Mouse (Mus musculus): ENCODE measurements at regions not wholly inside any gene's neighbourhood (a gene's known extent, or its start where the extent isn't known, plus 50 kb on each side); places are given as distances from the start of the nearest gene placed in this dataset.

DNA sequence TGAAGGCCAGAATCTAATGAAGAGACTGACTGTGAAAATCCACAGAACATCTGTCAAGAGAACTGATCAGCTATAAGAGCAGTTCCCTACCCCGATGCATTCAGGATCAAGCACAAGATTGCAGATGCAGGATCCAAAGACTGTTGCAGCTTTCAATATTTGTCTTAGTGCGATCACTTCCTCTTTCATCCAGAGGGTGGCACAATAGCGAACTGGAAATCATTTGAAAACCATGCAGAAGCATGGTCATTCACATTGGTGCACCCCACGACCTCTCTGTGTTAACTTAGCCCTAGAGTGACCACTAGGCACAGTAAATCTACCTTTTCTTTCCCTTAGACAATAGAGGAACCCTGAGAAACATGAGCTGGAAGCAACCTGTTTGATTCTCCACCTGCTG, 55.8 kb upstream of the Pak3 start:
- DNase-seq (ENCODE audit: low spot score) = peak; percentile 37

DNA sequence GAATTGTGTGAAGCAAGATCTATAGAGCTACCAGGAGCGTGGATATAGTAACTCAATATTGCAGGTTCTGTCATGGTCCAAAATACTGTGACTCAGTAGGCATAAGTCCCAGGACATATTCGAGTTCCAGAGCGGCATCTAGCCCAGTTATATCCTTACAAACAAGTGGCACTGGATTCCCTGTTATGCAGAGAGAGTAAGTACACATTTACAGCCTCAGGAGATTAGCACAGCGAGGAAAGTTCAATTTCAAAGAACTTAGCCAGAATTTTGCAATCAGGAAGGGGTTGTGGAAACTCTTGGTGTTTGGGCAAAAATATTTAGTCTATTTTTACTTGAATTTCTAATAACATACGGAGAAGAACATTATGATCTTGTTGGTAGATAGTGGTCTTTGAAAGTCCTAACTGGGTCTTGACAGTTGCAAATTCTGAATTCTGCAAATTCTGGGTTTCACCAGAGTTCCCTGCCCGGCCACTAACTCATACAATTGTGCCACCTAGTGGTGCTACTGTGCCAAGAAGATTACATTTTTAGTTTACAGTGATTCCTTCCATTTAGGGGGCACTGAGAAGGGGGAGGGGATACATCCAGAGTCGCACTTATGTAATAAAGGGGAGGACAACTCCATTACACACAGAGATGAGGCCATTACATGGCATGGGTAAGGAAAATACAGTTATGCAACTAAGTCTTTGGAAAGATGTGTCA, 54.7 kb upstream of the Chrdl1 start:
- DNase-seq (ENCODE audit: low spot score) = peak; percentile 30

DNA sequence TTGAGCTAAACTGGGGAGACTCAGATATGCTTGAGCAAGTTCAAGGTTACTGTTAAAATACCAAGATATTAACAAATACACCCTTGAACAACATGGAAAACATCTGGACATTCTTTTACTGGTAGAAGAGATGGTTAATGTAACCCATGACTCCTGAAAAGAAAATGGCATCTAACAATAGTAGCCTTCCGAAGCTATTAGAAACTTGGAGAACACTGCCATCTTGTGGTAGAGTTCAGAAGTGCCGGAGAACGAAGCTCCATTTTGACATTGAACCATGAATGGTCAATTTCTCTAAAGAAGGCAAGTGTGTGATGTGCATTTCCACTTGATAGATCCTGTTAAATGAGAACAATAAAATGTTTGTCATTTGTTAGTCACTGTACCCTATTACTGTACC, 50.5 kb upstream of the Chrdl1 start:
- DNase-seq (ENCODE audit: low spot score) = peak; percentile 47
